Mouse (Mus musculus) ES-Bruce4 (cell line): ENCODE results near the gene Abcf2.

Experiments
- CTCF ChIP-seq: IDR thresholded peaks from one replicate; pipeline ENCODE4 v1.8.1; 2011; ENCODE audit warnings: low read depth, low read length
- POLR2A ChIP-seq: IDR thresholded peaks from one replicate; pipeline ENCODE4 v1.8.1; 2011; ENCODE audit warnings: low read length; ENCODE audit not compliant: insufficient read depth

GRCm38 (mm10) chr5:24595786-24596380 is 18.6 kb upstream of the Abcf2 start:
- no peak for TF ChIP-seq POLR2A
- TF ChIP-seq CTCF, result no peak
